Mouse (Mus musculus) A20 (cell line): ENCODE data around the gene Pnp2.
"Not testable (repeated sequence)": the region's sequence is repeated elsewhere in the genome, so short reads cannot be mapped to it uniquely, and the experiment has no call there.

Experiments used
- DNase-seq: peaks from one replicate; pipeline ENCODE4 v3.0.0-alpha.2; 2011; ENCODE audit warnings: low read depth, low spot score

Pnp2 gene

GRCm38 (mm10) chr14:50957146-50957545, 1.4 kb downstream of the Pnp2 start:
- not testable (repeated sequence) for DNase-seq

GRCm38 (mm10) chr14:50958289-50958995, 2.6 kb downstream of the Pnp2 start:
- DNase-seq, result not testable (repeated sequence)

- DNase-seq, result no peak
Measured at GRCm38 (mm10) chr14:50968216-50968980, 12.6 kb downstream of the Pnp2 start.

- no peak for DNase-seq
Measured at GRCm38 (mm10) chr14:50969041-50969440, 13.2 kb downstream of the Pnp2 start.

- DNase-seq, result no peak
Measured at GRCm38 (mm10) chr14:50969558-50970544, 14.1 kb downstream of the Pnp2 start.

GRCm38 (mm10) chr14:50970822-50971221, 15.0 kb downstream of the Pnp2 start:
- DNase-seq, result peak; percentile 17

GRCm38 (mm10) chr14:50973054-50973453, 17.3 kb downstream of the Pnp2 start:
- DNase-seq, result peak; percentile 1

- DNase-seq, result no peak
Measured at GRCm38 (mm10) chr14:50973700-50974099, 17.9 kb downstream of the Pnp2 start.

- no peak for DNase-seq
Measured at GRCm38 (mm10) chr14:50975001-50975400, 19.2 kb downstream of the Pnp2 start.

GRCm38 (mm10) chr14:50976674-50977073, 20.9 kb downstream of the Pnp2 start:
- no peak for DNase-seq

- not testable (repeated sequence) for DNase-seq
Measured at GRCm38 (mm10) chr14:50978451-50978850, 22.7 kb downstream of the Pnp2 start.

- peak; percentile 0 for DNase-seq
Measured at GRCm38 (mm10) chr14:50979631-50980030, 23.8 kb downstream of the Pnp2 start.

- peak; percentile 19 for DNase-seq
Measured at GRCm38 (mm10) chr14:50981207-50981606, 25.4 kb downstream of the Pnp2 start.

- DNase-seq, result peak; percentile 67
Measured at GRCm38 (mm10) chr14:50981837-50982236, 26.0 kb downstream of the Pnp2 start.

GRCm38 (mm10) chr14:50987668-50988067, 31.9 kb downstream of the Pnp2 start:
- DNase-seq, result no peak

GRCm38 (mm10) chr14:50991037-50991436, 35.2 kb downstream of the Pnp2 start:
- peak; percentile 30 for DNase-seq

- DNase-seq, result no peak
Measured at GRCm38 (mm10) chr14:50997088-50997487, 41.3 kb downstream of the Pnp2 start.

- DNase-seq, result no peak
Measured at GRCm38 (mm10) chr14:50997999-50998666, 42.3 kb downstream of the Pnp2 start.

GRCm38 (mm10) chr14:51007152-51007801, 51.5 kb downstream of the Pnp2 start, which contains the start of gene Rnase10:
Rnase10 (plus strand) TSS chr14:51007751.
- DNase-seq, result no peak

GRCm38 (mm10) chr14:51007914-51008713, 52.3 kb downstream of the Pnp2 start:
- DNase-seq, result no peak
